Comparison of ENCODE assay signal across 8 mouse cellular contexts in the genomic region with DNA sequence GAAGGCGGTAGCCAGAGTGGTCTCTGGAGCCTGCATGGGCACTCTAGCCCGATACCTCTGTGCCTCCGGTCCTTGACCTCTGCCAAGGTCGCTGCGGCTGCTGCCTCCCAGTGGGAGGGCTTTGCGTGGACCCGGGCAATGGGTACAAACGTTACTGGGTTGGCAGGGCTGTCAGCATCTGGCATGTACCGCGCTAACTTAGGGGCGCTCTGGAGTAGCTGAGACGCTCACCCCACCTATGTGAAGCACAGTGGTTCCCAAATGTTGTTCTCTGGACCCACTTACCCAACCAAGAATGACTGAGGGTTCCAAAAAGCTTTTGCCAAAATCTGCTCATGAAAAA. TPM values are rescaled to one million over a fixed set of nuclear protein-coding genes. Genes with fewer than 3 reads are reported as not detected.
A peak's percentile ranks its signal among the peaks of the same experiment; 100 is the strongest.
DNase-seq lines count a peak whose midpoint lies in the region; ATAC-seq and TF ChIP-seq lines count a peak whose summit lies in the region.

No protein-coding gene starts in this region.

- no peaks in the 10 kb centered on the region for H3K36me3 ChIP-seq in embryonic facial prominence, embryonic 13.5 days
- no peaks in the 10 kb centered on the region for H3K36me3 ChIP-seq in limb, embryonic 11.5 days (ENCODE audit: control insufficient read depth, insufficient read depth, low read length)

- no peak for DNase-seq in left cerebral cortex, adult 2 months (ENCODE audit: extremely low spot score in 1 of 2, low spot score in 2 of 2)
- DNase-seq in left cerebral cortex, adult 18-20 months (ENCODE audit: low spot score in 2 of 2) = no peak
- DNase-seq in limb, embryonic 11.5 days (ENCODE audit: low spot score) = no peak
- no peak for DNase-seq in cerebellum, postnatal 14 days
- DNase-seq in cerebellum, adult 9-10 months = no peak

- peak overlapping the region; percentile 91 for H3K27ac ChIP-seq in left cerebral cortex, adult 2 months
- 0 out of 2 replicates have a peak overlapping the region, but pooled peaks have one; percentile 62 for H3K27ac ChIP-seq in embryonic facial prominence, embryonic 13.5 days
- 0 out of 2 replicates have a peak overlapping the region, but pooled peaks have one; percentile 36 for H3K27ac ChIP-seq in limb, embryonic 11.5 days (replicated peaks; ENCODE audit: low read depth, low read length)

- H3K9ac ChIP-seq in embryonic facial prominence, embryonic 13.5 days = peak overlapping the region; percentile 76
- peak overlapping the region; percentile 71 for H3K9ac ChIP-seq in limb, embryonic 11.5 days (ENCODE audit: low read length)

- H3K4me3 ChIP-seq in left cerebral cortex, adult 2 months = peak overlapping the region; percentile 66
- H3K4me3 ChIP-seq in embryonic facial prominence, embryonic 13.5 days = peak overlapping the region; percentile 66
- H3K4me3 ChIP-seq in limb, embryonic 11.5 days (ENCODE audit: low read depth, low read length) = peak overlapping the region; percentile 63

- intact Hi-C loops in left cerebral cortex, adult 2 months (cut with DNase I) = no loop called here

- peak; percentile 40 for ATAC-seq in embryonic facial prominence, embryonic 13.5 days (ENCODE audit: insufficient number of reproducible peaks, insufficient read depth, low FRiP score, low TSS enrichment, low read depth)
- peak; percentile 72; the same call in 1 of the 2 replicates for ATAC-seq in limb, embryonic 11.5 days (ENCODE audit: insufficient number of reproducible peaks, low FRiP score, low TSS enrichment, low read depth)
- peak; percentile 18; the same call in 1 of the 2 replicates for ATAC-seq in neutrophil, adult 5-6 weeks (ENCODE audit: extremely low read depth, insufficient number of reproducible peaks, low FRiP score, poor library complexity, severe bottlenecking)
- no peak; the same call in 1 of the 2 replicates for ATAC-seq in monocyte, adult 5-6 weeks (replicated peaks; ENCODE audit: insufficient number of reproducible peaks, low FRiP score, low TSS enrichment, poor library complexity, severe bottlenecking)

- TF ChIP-seq CTCF in left cerebral cortex, adult 2 months (IDR thresholded peaks at IDR 0.05) = no peak; the same call in 1 of the 2 replicates

- 1% methylated on average over 12 of the region's 12 CpGs for WGBS in embryonic facial prominence, embryonic 13.5 days
- 1% methylated on average over 12 of the region's 12 CpGs for WGBS in limb, embryonic 11.5 days

- no peaks in the 10 kb centered on the region for H3K27me3 ChIP-seq in embryonic facial prominence, embryonic 13.5 days
- no peaks in the 10 kb centered on the region for H3K27me3 ChIP-seq in limb, embryonic 11.5 days (ENCODE audit: control insufficient read depth, insufficient read depth, low read length)

- no peaks in the 10 kb centered on the region for H3K9me3 ChIP-seq in embryonic facial prominence, embryonic 13.5 days
- H3K9me3 ChIP-seq in limb, embryonic 11.5 days (ENCODE audit: control insufficient read depth, low read length) = no peaks in the 10 kb centered on the region

- 0 out of 2 replicates have a peak, but pooled peaks cover 4% of the 10 kb centered on the region for H3K4me1 ChIP-seq in embryonic facial prominence, embryonic 13.5 days
- 0 out of 2 replicates have a peak, but pooled peaks cover 3% of the 10 kb centered on the region for H3K4me1 ChIP-seq in limb, embryonic 11.5 days (ENCODE audit: control insufficient read depth, insufficient read depth, low read length)

- H3K4me2 ChIP-seq in embryonic facial prominence, embryonic 13.5 days = peak overlapping the region; percentile 65
- H3K4me2 ChIP-seq in limb, embryonic 11.5 days (ENCODE audit: low read depth, severe bottlenecking) = peak overlapping the region; percentile 61

RNA-seq across cellular contexts. Expression of gene Clybl, which starts 0.3 kb away (rescaled TPM):
- 10 to 100 TPM; 24.7 to 25.6 TPM for total RNA-seq in left cerebral cortex, adult 2 months (2021)
- total RNA-seq in left cerebral cortex, adult 18-20 months (2021) = 10 to 100 TPM; 22.9 to 28.7 TPM
- 19.9 and 20.7 TPM in 2 replicates for polyA plus RNA-seq in embryonic facial prominence, embryonic 13.5 days (2015; fragmentation: Nextera tagmentation; extraction: Ambion mirVana)
- polyA plus RNA-seq in limb, embryonic 11.5 days (2014; fragmentation: Nextera tagmentation; extraction: Ambion mirVana) = 27.9 and 28.1 TPM in 2 replicates
- total RNA-seq in neutrophil, adult 5-6 weeks (2017) = 1.5 and 2.1 TPM in 2 replicates
- total RNA-seq in monocyte, adult 5-6 weeks (2017) = 2.7 to 3.4 TPM (median 3.4 TPM) in 3 replicates

Comparison
In these comparisons a context has a peak if more than half of its experiments do, and no peak if none do; other contexts are left out.
1. H3K27ac ChIP-seq: peak in every context shown above with its lines; median percentile 91 in left cerebral cortex, adult 2 months; 62 in embryonic facial prominence, embryonic 13.5 days; 36 in limb, embryonic 11.5 days.